Mouse (Mus musculus) small intestine, adult 2 months (tissue): ENCODE measurements around the gene Pygl.

Experiments used
- CTCF ChIP-seq: fragments of 200-500 bp; IDR thresholded peaks from 2 replicates; pipeline ENCODE4 v1.5.1; 2012; ENCODE audit warnings: low read depth, mild to moderate bottlenecking, control low read depth, inconsistent platforms, low read length, moderate library complexity, mixed read lengths; ENCODE audit not compliant: insufficient replicate concordance, insufficient read length; ENCODE audit errors: extremely low read depth
- POLR2A ChIP-seq: fragments of 200-500 bp; IDR thresholded peaks from 2 replicates; pipeline ENCODE4 v1.6.1; 2012; ENCODE audit warnings: low read depth, mild to moderate bottlenecking, control low read depth, inconsistent platforms, low read length, moderate library complexity

GRCm38 (mm10) chr12:70148631-70149265, 82.5 kb downstream of the Pygl start:
- TF ChIP-seq CTCF, result no peak
- no peak for TF ChIP-seq POLR2A
